Mouse (Mus musculus): Measurements from ENCODE around the gene Gm21761.
"Not testable (repeated sequence)": the region's sequence is repeated elsewhere in the genome, so short reads cannot be mapped to it uniquely, and the experiment has no call there.

DNA sequence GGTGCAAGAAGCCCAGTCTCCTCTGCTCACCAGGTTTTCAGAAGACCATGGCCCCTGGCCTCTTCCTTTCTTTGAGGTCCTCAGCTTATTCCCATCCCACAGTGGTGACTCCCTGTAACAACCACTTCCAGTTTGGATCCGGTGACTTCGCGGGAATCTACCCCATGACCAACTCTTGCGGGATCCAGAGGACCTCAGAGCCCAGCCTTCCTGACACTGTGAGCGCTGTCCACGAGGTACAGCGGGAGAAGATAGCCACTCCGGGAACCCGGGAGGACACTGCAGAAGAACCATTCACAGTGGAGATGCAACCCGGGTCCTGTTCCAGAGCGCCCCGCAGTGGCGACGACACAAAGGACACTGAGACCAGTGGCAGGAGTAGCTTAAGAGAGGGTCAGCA is 39.1 kb upstream of the Gm21761 start:
- not testable (repeated sequence) for TF ChIP-seq GATA1, TAL1 (IDR thresholded peaks at IDR 0.05; ENCODE audit: low read length)
